Mouse (Mus musculus) midbrain, postnatal 0 days (tissue): ENCODE results near the gene Tead1. TPM values are rescaled to one million over a fixed set of nuclear protein-coding genes. Genes with fewer than 3 reads are reported as not detected.

Experiments
- ATAC-seq: fragments of 200-750 bp; cut with Nextera tagmentation; 2 replicates; pipeline ENCODE4 v1.8.0; 2017; ENCODE audit warnings: moderate number of reproducible peaks, mild to moderate bottlenecking, moderate TSS enrichment, moderate library complexity; ENCODE audit not compliant: low FRiP score
- DNase-seq: peaks from one replicate; pipeline ENCODE4 v3.0.0-alpha.2; 2015; ENCODE audit warnings: low spot score
- H3K27ac ChIP-seq: fragments of 300-500 bp; sonication (generic); 2 replicates; pipeline ENCODE4 v1.5.1; 2014; ENCODE audit warnings: low read depth, mild to moderate bottlenecking, low read length, mixed read lengths
- H3K27me3 ChIP-seq: fragments of 300-500 bp; sonication (generic); 2 replicates; pipeline ENCODE4 v1.6.1; 2014; ENCODE audit warnings: low read length, control low read depth, mixed read lengths; ENCODE audit not compliant: insufficient read depth
- H3K36me3 ChIP-seq: fragments of 300-500 bp; sonication (generic); 2 replicates; pipeline ENCODE4 v1.6.1; 2014; ENCODE audit warnings: low read length, control low read depth, mixed read lengths; ENCODE audit not compliant: insufficient read depth
- H3K4me1 ChIP-seq: fragments of 300-500 bp; sonication (generic); 2 replicates; pipeline ENCODE4 v1.6.1; 2014; ENCODE audit warnings: mild to moderate bottlenecking, control low read depth, antibody characterized with exemption, low read length, mixed read lengths; ENCODE audit not compliant: insufficient read depth
- H3K4me2 ChIP-seq: fragments of 300-500 bp; sonication (generic); 2 replicates; pipeline ENCODE4 v1.6.1; 2014; ENCODE audit warnings: low read depth, mild to moderate bottlenecking, low read length, mixed read lengths; ENCODE audit not compliant: poor library complexity, severe bottlenecking
- H3K4me3 ChIP-seq: fragments of 300-500 bp; sonication (generic); 2 replicates; pipeline ENCODE4 v1.5.1; 2014; ENCODE audit warnings: low read depth, mild to moderate bottlenecking, low read length, moderate library complexity
- H3K9ac ChIP-seq: fragments of 300-500 bp; sonication (generic); replicated peaks from 2 replicates; pipeline ENCODE4 v1.6.1; 2014; ENCODE audit warnings: mild to moderate bottlenecking, low read length, moderate library complexity, mixed read lengths; ENCODE audit not compliant: poor library complexity, severe bottlenecking
- H3K9me3 ChIP-seq: fragments of 300-500 bp; sonication (generic); 2 replicates; pipeline ENCODE4 v1.6.1; 2016; ENCODE audit warnings: low read length, control low read depth
- CTCF ChIP-seq: IDR thresholded peaks from 2 replicates; pipeline ENCODE4 v1.5.1; 2016; ENCODE audit warnings: antibody characterized with exemption, mild to moderate bottlenecking
- WGBS: fragments of 180-500 bp; shearing (Covaris S2); extraction: QIAGEN DNeasy Blood & Tissue Kit; methylation state at CpG from one replicate; pipeline ENCODE4 v1.1.7; 2014; 5-methylcytosine and 5-hydroxymethylcytosine counted together
- polyA plus RNA-seq: library from polyadenylated mRNA; unstranded; fragments of >200 nt; fragmentation: Nextera tagmentation; extraction: Ambion mirVana; gene quantifications from 2 replicates; pipeline ENCODE4 v1.2.1, GENCODE M21; 2015
- total RNA-seq: library from RNA; depleted of rRNA; stranded (reverse); fragments of >200 nt; gene quantifications from 2 replicates; pipeline ENCODE4 v1.2.3, GENCODE M21; 2014

Tead1 gene
- total and polyA plus RNA-seq, 2 experiments from 2014 or later = 8.0 to 16.6 TPM

DNA sequence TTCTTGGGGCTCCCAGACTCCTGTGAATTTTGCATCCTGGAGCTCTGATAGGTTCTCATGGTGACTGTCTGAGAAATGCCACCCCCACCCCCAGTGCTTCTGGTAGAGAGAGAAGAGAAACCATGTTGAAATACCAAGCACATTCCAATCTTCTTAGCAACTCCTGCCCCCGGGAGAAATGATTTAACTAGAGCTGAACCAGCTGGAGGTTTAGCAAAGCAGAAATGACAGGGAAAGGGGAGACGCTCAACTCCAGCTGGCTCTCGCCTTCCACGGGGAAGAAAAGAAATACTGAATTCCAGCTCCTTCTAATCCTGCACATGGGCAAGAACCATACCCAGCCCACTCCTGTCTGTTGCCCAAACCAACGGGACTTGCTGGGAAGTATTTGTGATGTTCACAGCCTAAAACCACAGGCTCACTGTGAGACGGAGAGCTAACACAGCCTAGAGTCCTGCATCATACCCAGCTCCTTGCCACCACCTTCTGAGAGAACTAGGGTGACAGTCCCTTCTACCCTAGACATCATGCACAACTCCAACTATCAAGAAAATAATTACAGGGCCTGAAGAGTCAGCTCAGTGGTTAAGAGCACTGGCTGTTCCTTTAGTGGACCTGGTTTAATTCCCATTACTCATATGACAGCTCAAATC lies 15.7 kb upstream of the Tead1 start:
- no peak for ATAC-seq
- no peak overlapping the region for H3K4me2 ChIP-seq
- TF ChIP-seq CTCF = no peak
- H3K9me3 ChIP-seq = no peaks in the 10 kb centered on the region
- no peak overlapping the region for H3K27ac ChIP-seq
- H3K4me3 ChIP-seq = no peak overlapping the region
- no peaks in the 10 kb centered on the region for H3K36me3 ChIP-seq
- no peak overlapping the region for H3K9ac ChIP-seq
- DNase-seq = peak; percentile 49
- no peaks in the 10 kb centered on the region; the same call in 1 of the 2 replicates for H3K27me3 ChIP-seq
- WGBS = 19% methylated on average over 6 of the region's 6 CpGs
- H3K4me1 ChIP-seq = no peaks in the 10 kb centered on the region; the same call in 1 of the 2 replicates

DNA sequence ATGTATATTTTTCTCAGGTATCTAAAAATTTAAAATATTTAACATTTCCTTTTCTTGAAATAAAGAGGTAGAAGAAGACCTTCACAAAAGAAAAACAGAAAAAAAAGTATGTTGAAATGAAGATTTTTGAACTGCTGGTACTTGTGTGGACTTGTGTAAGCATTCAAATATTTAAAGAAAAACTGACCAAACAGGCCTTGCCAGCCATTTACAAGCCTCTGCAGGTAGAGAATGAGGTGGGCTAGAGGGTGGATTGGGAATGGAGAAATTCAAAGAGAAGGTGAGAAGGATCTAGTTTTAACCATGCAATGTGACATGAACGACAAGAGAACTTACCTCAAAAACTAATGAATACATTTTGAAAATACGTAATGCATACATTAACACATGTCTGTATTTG lies 9.1 kb upstream of the Tead1 start:
- no peak overlapping the region for H3K4me3 ChIP-seq
- H3K9ac ChIP-seq = no peak overlapping the region
- 89% methylated on average over 2 of the region's 2 CpGs for WGBS
- no peak overlapping the region for H3K27ac ChIP-seq
- TF ChIP-seq CTCF = no peak
- H3K9me3 ChIP-seq = no peaks in the 10 kb centered on the region
- DNase-seq (no peak), ATAC-seq (no peak)
- H3K27me3 ChIP-seq = no peaks in the 10 kb centered on the region
- H3K4me1 ChIP-seq = no peaks in the 10 kb centered on the region
- H3K36me3 ChIP-seq = no peaks in the 10 kb centered on the region
- no peak overlapping the region for H3K4me2 ChIP-seq

- H3K36me3 ChIP-seq = no peaks in the 10 kb centered on the region
- under 1% methylated on average over 44 of the region's 44 CpGs for WGBS
- peak overlapping the region; percentile 96 for H3K4me2 ChIP-seq
- H3K9ac ChIP-seq = peak overlapping the region; percentile 70
- no peaks in the 10 kb centered on the region for H3K9me3 ChIP-seq
- DNase-seq = peak; percentile 71
- no peaks in the 10 kb centered on the region for H3K4me1 ChIP-seq
- H3K4me3 ChIP-seq = peak overlapping the region; percentile 90
- TF ChIP-seq CTCF = no peak
- H3K27me3 ChIP-seq = no peaks in the 10 kb centered on the region
- H3K27ac ChIP-seq = peak overlapping the region; percentile 75
- ATAC-seq = peak; percentile 67
Observed at GRCm38 (mm10) chr7:112678418-112679170, 524 bp upstream of the Tead1 start.

DNA sequence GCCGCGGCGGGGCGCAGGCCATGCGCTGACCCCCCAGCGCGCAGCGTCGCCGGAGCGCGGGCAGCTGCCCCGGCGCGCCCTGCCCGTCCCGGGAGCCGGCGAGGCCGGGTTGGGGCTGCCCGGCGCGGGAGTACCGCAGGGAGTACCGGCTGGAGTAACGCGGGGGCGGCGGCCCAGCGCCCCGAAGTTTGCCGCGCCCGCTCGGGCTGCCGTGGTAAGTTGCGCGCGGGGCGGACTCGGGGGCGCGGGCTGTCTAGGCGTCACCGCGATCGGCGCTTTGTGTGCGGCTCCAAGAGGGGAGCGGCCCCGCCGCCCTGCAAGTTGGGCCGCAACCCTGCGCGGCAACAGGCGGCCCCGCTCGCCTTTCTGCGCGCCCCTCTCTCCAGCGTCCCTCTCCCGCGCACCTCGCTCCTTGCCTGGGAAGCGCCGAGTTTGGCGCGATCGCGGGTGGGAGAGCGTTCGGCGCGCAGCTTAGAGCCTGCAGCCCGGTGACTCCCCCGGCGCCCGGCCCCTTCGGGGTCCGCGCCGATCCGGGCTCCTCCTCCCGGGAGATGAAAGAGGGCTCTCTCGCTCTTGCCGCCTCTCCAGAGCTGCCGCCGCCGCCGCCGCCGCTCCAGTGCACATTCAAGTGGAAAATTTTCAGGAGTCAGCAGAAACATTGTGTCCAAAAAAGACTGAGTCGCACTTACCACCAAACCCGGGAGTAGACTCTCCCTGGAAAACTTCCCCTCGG lies 561 bp downstream of the Tead1 start:
- DNase-seq (peak; percentile 65), ATAC-seq (peak; percentile 59)
- no peaks in the 10 kb centered on the region for H3K4me1 ChIP-seq
- H3K27ac ChIP-seq = peak overlapping the region; percentile 75
- H3K4me3 ChIP-seq = peak overlapping the region; percentile 90
- under 1% methylated on average over 55 of the region's 95 CpGs for WGBS
- H3K9ac ChIP-seq = peak overlapping the region; percentile 70
- no peaks in the 10 kb centered on the region for H3K36me3 ChIP-seq
- H3K4me2 ChIP-seq = peak overlapping the region; percentile 96
- no peaks in the 10 kb centered on the region for H3K27me3 ChIP-seq
- no peak for TF ChIP-seq CTCF
- no peaks in the 10 kb centered on the region for H3K9me3 ChIP-seq

DNA sequence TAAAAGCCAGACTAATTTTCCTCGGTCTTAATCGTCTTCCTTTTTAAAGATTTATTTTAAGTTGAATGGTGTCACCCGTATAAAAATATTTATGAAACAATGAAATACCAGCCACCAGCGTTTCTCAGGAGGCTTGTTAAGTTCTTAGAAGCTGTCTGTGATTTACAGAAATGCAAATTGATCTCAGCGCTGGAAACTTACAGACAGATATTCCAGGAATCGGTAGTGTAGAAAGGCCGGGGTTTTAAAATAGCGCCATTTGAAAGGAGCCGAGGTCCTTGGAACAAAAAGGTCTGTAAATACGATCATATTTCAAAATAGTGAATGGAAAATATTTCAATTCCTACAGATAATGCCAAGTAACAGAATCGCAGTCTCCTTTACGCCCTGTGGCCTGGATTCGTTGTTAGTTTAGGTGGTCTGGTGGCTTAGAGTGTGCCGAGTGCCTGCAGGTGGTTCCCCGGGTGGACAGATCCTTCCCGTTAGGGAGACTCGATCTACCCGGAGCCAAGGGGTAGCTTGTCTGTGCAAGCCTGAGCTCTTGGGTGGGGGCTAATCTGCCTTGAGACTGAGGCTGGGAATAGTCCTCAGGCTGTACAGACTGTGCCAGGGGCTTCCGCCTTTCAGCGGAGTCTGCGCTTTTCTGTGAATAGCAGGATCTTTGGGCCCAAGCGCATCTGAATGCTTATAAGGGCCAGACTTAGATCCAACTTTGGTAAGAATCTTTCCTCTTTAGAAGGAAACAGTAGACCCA lies 1.6 kb downstream of the Tead1 start:
- H3K9me3 ChIP-seq = no peaks in the 10 kb centered on the region
- H3K36me3 ChIP-seq = no peaks in the 10 kb centered on the region
- peak overlapping the region; percentile 43 for H3K27ac ChIP-seq
- ATAC-seq = no peak
- H3K9ac ChIP-seq = peak overlapping the region; percentile 55
- no peaks in the 10 kb centered on the region for H3K4me1 ChIP-seq
- DNase-seq = peak; percentile 80
- peak overlapping the region; percentile 96 for H3K4me2 ChIP-seq
- TF ChIP-seq CTCF = no peak
- peak overlapping the region; percentile 90 for H3K4me3 ChIP-seq
- H3K27me3 ChIP-seq = 0 out of 2 replicates have a peak, but pooled peaks cover 3% of the 10 kb centered on the region
- 4% methylated on average over 22 of the region's 22 CpGs for WGBS
